Mouse (Mus musculus): ENCODE measurements at regions not wholly inside any gene's neighbourhood (a gene's known extent, or its start where the extent isn't known, plus 50 kb on each side); places are given as distances from the start of the nearest gene placed in this dataset.

GRCm38 (mm10) chr2:34065090-34065489 is 177.3 kb upstream of the Mvb12b start:
- ATAC-seq (ENCODE audit: extremely low read depth, insufficient number of reproducible peaks, low FRiP score, poor library complexity, severe bottlenecking): no peak

DNA sequence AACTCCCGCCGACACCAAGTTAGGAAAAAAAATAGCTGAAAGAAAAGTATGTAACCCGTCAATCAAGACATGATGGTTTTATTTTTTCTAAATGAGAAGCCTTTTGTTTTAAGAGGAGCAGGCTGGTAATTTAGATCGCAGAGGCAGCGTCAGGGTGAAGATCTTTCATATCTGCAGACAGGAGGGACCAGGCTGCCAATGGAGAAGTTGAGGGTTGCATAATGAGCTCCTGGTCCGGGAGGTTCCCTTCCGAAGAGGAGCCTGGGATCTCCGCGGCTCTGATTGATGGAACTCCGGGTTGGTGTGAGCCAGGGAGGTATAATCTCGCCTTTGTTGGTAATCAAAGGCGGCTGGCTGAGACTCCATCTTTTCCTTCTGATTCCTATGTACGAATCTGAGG is 168.8 kb upstream of the Mvb12b start:
- ATAC-seq (ENCODE audit: extremely low read depth, insufficient number of reproducible peaks, low FRiP score, poor library complexity, severe bottlenecking): no peak

- no peak for ATAC-seq (ENCODE audit: extremely low read depth, insufficient number of reproducible peaks, low FRiP score, poor library complexity, severe bottlenecking)
Measured at GRCm38 (mm10) chr2:34043064-34043463, 155.3 kb upstream of the Mvb12b start.

DNA sequence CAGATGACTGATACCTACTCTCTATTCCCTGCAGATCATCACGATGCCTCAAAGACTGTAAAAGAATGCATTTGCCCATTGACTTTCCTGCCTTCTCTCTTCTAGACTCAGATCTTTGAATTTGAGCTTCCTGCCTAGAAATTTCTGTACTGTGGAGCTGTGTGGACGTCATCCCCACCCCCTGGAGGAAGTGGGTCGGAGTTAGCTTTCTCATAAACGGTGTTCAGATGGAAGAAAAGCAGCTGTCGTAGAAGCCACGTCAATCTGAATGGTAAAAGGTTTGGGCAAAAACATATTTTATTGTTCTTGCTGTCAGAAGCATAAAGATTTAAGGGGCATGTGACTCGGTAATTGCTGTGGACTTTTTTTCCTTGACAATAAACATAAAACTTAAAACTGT is 154.6 kb upstream of the Mvb12b start:
- ATAC-seq (ENCODE audit: extremely low read depth, insufficient number of reproducible peaks, low FRiP score, poor library complexity, severe bottlenecking): no peak

DNA sequence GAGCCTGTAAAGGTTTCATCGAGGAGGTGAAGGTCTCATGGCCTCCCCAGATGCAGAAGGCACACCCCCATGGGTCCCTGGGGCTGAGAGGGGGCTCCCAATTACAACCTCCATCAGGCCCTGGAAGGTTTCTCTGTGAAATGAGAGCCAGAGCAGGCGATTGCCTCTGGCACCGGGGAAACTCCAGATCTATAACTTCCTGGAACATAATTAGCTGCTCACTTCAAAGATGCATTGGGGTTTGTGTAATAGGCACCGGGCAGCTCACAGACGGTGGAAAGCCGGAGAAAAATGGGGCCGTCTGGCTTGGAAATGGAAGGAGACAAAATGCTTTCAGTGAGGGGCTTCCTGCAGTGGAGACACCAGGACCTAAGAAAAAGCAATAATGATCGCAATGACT is 151.2 kb upstream of the Mvb12b start:
- no peak for ATAC-seq (ENCODE audit: extremely low read depth, insufficient number of reproducible peaks, low FRiP score, poor library complexity, severe bottlenecking)

DNA sequence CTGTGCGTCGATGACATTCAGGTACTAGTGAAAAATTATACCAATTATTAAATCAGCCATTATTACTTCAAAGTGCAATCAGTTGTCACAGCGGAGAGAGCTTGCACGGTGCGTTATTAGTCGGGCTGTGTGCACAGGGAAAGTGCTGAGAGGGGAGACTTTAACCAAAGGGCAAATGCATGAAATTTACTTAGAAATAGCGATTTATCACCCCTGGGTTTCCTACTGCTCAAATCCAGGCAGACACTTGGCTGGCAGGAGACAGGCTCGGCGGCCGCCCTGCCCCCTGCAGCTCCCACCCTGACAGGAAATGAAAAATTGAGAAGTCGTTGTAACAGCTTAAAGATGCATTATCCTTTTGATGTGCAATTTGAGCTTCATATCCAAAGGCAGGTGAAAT is 145.5 kb upstream of the Mvb12b start:
- no peak for ATAC-seq (ENCODE audit: extremely low read depth, insufficient number of reproducible peaks, low FRiP score, poor library complexity, severe bottlenecking)

DNA sequence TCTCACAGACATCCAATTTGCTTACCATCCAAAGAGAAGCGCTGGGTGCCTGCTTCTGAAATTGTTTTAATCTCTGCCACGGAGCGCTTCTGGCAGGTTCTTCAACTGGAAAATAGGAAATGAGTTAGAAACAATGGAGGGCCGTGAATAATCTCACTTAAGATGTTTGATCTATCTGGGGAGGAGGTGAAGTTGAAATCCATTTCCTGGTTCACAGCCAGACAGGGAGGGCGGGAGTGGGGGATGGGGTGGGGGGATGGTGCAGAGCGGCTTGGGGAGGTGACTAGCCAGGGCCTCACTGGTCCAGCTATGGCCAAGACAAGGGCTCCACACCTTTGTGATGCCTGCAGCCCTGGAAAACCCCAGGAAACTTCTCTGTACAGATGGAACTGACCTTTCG is 143.7 kb upstream of the Mvb12b start:
- ATAC-seq (ENCODE audit: extremely low read depth, insufficient number of reproducible peaks, low FRiP score, poor library complexity, severe bottlenecking): no peak

DNA sequence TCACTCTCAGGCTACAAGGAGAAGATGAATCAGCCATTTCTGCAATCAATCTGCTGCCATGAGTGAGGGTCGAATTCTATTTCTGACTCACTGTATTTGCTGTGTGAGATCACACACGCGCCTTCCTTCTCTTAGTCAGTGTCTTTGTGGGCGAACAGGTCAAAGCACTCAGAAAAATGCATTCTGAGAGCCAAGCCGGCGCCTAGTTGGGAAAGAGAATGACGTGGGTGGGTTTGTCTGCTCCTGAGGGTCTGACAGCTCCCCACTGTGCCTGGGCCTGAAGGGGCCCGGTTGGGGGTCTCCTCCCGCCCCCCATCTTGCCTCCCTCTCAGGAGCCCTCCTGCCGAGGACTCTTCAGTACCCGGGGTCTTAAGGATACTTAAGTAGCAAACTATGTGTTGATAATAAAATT is 143.3 kb upstream of the Mvb12b start:
- no peak for ATAC-seq (ENCODE audit: extremely low read depth, insufficient number of reproducible peaks, low FRiP score, poor library complexity, severe bottlenecking)

DNA sequence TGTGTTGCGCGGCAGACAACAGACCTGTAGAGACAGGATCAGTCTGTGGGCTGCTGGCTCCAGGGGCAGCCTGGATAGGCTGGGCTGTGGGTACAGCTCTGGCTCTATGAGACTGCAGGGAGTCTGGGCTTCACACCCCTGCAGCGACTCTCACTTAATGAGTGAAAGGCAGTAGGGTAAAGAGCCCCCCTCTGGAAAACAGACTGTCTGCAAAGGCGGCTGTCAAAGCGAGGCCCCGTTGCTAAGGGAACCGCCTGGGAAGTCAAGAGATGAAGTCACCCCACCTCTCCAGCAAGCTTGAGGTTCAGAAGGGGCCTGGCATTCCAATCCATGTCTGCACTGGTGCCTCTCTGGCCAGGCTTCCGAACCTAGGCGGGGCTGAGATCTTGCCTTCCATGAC is 139.7 kb upstream of the Mvb12b start:
- no peak for ATAC-seq (ENCODE audit: extremely low read depth, insufficient number of reproducible peaks, low FRiP score, poor library complexity, severe bottlenecking)

GRCm38 (mm10) chr2:34026566-34027360 is 139.0 kb upstream of the Mvb12b start:
- ATAC-seq (ENCODE audit: extremely low read depth, insufficient number of reproducible peaks, low FRiP score, poor library complexity, severe bottlenecking): no peak

DNA sequence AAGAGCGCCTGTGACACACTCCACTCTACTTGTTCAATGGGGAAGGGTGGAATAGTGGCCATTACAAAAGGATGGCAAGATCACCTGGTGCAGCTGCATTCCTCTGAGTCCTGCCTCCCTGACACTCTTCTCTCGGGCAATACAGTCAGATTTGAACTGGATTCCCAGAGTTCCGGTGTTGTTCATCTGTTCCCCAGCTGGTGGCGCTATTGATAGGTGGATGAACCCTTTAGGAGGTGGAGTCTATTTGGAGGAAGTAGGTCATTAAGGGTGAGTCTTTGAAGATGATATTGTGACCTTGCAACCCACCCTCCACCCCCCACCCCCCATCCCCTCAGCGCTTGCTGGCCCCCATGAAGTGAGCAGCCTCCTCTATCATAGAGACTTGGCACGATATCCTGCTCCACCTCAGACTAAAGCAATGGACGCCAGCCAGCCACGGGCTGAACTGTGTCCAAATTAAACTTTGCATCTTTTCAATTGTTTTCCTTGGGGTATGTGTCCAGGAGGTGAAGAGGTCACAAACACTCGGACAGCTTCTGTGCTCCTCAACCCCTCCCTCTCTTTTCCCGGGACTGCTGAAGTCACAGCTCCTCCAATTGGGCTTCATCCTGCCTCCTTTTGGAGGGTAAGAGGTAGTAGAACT is 138.1 kb upstream of the Mvb12b start:
- ATAC-seq (ENCODE audit: extremely low read depth, insufficient number of reproducible peaks, low FRiP score, poor library complexity, severe bottlenecking): no peak

- no peak for ATAC-seq (ENCODE audit: extremely low read depth, insufficient number of reproducible peaks, low FRiP score, poor library complexity, severe bottlenecking)
Measured at GRCm38 (mm10) chr2:34017142-34017453, 129.4 kb upstream of the Mvb12b start.

GRCm38 (mm10) chr2:34016350-34017141 is 128.8 kb upstream of the Mvb12b start:
- ATAC-seq (ENCODE audit: extremely low read depth, insufficient number of reproducible peaks, low FRiP score, poor library complexity, severe bottlenecking): no peak

GRCm38 (mm10) chr2:34015640-34015995 is 127.9 kb upstream of the Mvb12b start:
- ATAC-seq (ENCODE audit: extremely low read depth, insufficient number of reproducible peaks, low FRiP score, poor library complexity, severe bottlenecking): no peak

- no peak for ATAC-seq (ENCODE audit: extremely low read depth, insufficient number of reproducible peaks, low FRiP score, poor library complexity, severe bottlenecking)
Measured at GRCm38 (mm10) chr2:34014868-34015639, 127.3 kb upstream of the Mvb12b start.

DNA sequence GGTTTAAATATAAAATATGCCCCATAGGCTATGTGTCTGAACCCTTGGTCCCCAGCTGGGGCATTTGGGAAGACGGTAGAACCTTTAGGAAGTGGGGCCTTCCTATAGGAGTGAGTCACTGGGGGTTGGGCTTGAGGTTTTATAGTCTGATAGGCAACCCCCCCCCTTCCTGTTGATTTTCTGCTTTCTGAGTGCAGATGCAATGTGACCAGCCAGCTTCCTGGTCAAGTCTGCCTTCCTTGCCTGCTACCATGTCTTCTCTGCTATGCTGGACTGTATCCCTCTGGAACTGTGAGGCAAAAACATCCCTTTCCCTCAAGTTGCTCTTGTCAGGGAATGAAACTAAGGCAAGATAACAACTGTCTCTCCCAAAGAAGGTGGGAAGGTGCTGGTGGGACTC is 122.4 kb upstream of the Mvb12b start:
- ATAC-seq (ENCODE audit: extremely low read depth, insufficient number of reproducible peaks, low FRiP score, poor library complexity, severe bottlenecking): no peak

DNA sequence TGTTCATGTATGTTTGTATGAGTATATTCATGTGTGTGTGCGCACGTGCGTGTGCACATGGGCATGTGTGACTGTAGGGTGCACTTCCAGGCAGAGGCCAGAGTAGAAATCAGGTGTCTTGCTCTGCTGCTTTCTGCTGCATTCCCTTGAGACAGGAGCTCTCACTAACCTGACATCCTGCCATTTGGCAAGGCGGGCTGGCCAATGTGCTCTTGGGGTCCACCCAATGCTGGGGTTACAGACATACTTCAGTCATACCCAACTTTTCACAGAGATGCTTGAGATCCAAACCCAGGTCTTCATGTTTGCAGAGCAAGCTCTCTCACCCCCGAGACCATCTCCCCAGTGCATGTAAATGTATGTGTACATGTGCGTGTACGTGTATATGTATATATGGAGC is 120.2 kb upstream of the Mvb12b start:
- ATAC-seq (ENCODE audit: extremely low read depth, insufficient number of reproducible peaks, low FRiP score, poor library complexity, severe bottlenecking): no peak

- no peak for ATAC-seq (ENCODE audit: extremely low read depth, insufficient number of reproducible peaks, low FRiP score, poor library complexity, severe bottlenecking)
Measured at GRCm38 (mm10) chr2:33997106-33997505, 109.4 kb upstream of the Mvb12b start.

- no peak for ATAC-seq (ENCODE audit: extremely low read depth, insufficient number of reproducible peaks, low FRiP score, poor library complexity, severe bottlenecking)
Measured at GRCm38 (mm10) chr2:33996331-33996730, 108.6 kb upstream of the Mvb12b start.

All from neutrophil, adult 5-6 weeks (primary cell).